Mouse (Mus musculus): ENCODE measurements around the gene 1810065E05Rik.

Gene 1810065E05Rik

GRCm38 (mm10) chr11:58420815-58421214 is at the start of gene 1810065E05Rik:
1810065E05Rik (plus strand) TSS chr11:58421111.
- DNase-seq (ENCODE audit: extremely low spot score, low read depth, low spot score), result no peak

- DNase-seq (ENCODE audit: extremely low spot score, low read depth, low spot score), result no peak
These were observed 43.6 kb upstream of the 1810065E05Rik start for GRCm38 (mm10) chr11:58377273-58377672.

- DNase-seq (ENCODE audit: extremely low spot score, low read depth, low spot score), result no peak
These were observed 43.2 kb upstream of the 1810065E05Rik start for GRCm38 (mm10) chr11:58377686-58378085.

- DNase-seq (ENCODE audit: extremely low spot score, low read depth, low spot score), result no peak
These were observed 42.1 kb upstream of the 1810065E05Rik start, which contains the start of gene Lypd8 for GRCm38 (mm10) chr11:58378763-58379278. Lypd8 (plus strand) TSS chr11:58379043.

- no peak for DNase-seq (ENCODE audit: extremely low spot score, low read depth, low spot score)
These were observed 41.4 kb upstream of the 1810065E05Rik start for GRCm38 (mm10) chr11:58379516-58379915.

- DNase-seq (ENCODE audit: extremely low spot score, low read depth, low spot score), result no peak
These were observed 38.4 kb upstream of the 1810065E05Rik start for GRCm38 (mm10) chr11:58382471-58382870.

- DNase-seq (ENCODE audit: extremely low spot score, low read depth, low spot score), result no peak
These were observed 20.8 kb upstream of the 1810065E05Rik start for GRCm38 (mm10) chr11:58399985-58400645.

GRCm38 (mm10) chr11:58400655-58401054 is 20.3 kb upstream of the 1810065E05Rik start:
- no peak for DNase-seq (ENCODE audit: extremely low spot score, low read depth, low spot score)

GRCm38 (mm10) chr11:58408066-58408465 is 12.8 kb upstream of the 1810065E05Rik start:
- DNase-seq (ENCODE audit: extremely low spot score, low read depth, low spot score), result no peak

- no peak for DNase-seq (ENCODE audit: extremely low spot score, low read depth, low spot score)
These were observed 2.6 kb upstream of the 1810065E05Rik start for GRCm38 (mm10) chr11:58418336-58418735.

- DNase-seq (ENCODE audit: extremely low spot score, low read depth, low spot score), result no peak
These were observed 11.3 kb downstream of the 1810065E05Rik start, which contains the start of gene Gm12253 for GRCm38 (mm10) chr11:58432259-58432658. Gm12253 (plus strand) TSS chr11:58432559.

GRCm38 (mm10) chr11:58437866-58438265 is 17.0 kb downstream of the 1810065E05Rik start:
- DNase-seq (ENCODE audit: extremely low spot score, low read depth, low spot score), result peak; percentile 73

- no peak for DNase-seq (ENCODE audit: extremely low spot score, low read depth, low spot score)
These were observed 31.8 kb downstream of the 1810065E05Rik start, which contains the start of gene Lypd9 for GRCm38 (mm10) chr11:58452759-58453158. Lypd9 (minus strand) TSS chr11:58452923.

- no peak for DNase-seq (ENCODE audit: extremely low spot score, low read depth, low spot score)
These were observed 32.7 kb downstream of the 1810065E05Rik start for GRCm38 (mm10) chr11:58453592-58453991.

- no peak for DNase-seq (ENCODE audit: extremely low spot score, low read depth, low spot score)
These were observed 41.3 kb downstream of the 1810065E05Rik start, which contains the start of gene Olfr30 for GRCm38 (mm10) chr11:58462170-58462569. Olfr30 (minus strand) TSS chr11:58462270.

All from hindlimb bud, embryonic 11.5 days (tissue).